Mouse (Mus musculus) mouse embryonic stem cell (cell line): ENCODE data around the gene Ptms.
"Not testable (repeated sequence)": the region's sequence is repeated elsewhere in the genome, so short reads cannot be mapped to it uniquely, and the experiment has no call there.

Source experiments
- in situ Hi-C, 2 experiments: fragments of 300-500 bp; cut with MboI; formaldehyde crosslinking; loops; 1 replicate in 1 of 2; 3 replicates in 1 of 2; pipeline ENCODE4 v1.14.3; 2019 to 2020; ENCODE audit warnings: low sequenced_read_pairs in 2 of 2, low pct_unique_long_range_greater_than_20kb in 1 of 2, mixed read lengths in 1 of 2; ENCODE audit not compliant: unreplicated experiment in 1 of 2

The Ptms gene

GRCm38 (mm10) chr6:124913214-124913613 is 6.7 kb downstream of the Ptms start:
- in situ Hi-C loops: no loop called here

- in situ Hi-C loops: no loop called here
Observed at GRCm38 (mm10) chr6:124911533-124912218, 8.2 kb downstream of the Ptms start, which contains the start of gene Lag3. Lag3 (minus strand) TSS chr6:124911705.

GRCm38 (mm10) chr6:124910032-124910431 is 9.9 kb downstream of the Ptms start:
- in situ Hi-C loops: no loop called here

GRCm38 (mm10) chr6:124907767-124908166 is 12.1 kb downstream of the Ptms start:
- in situ Hi-C loops: no loop called here

GRCm38 (mm10) chr6:124904991-124905860 is 14.7 kb downstream of the Ptms start:
- in situ Hi-C loops: no loop called here

- in situ Hi-C loops: no loop called here
Observed at GRCm38 (mm10) chr6:124904161-124904981, 15.5 kb downstream of the Ptms start.

GRCm38 (mm10) chr6:124903580-124904151 is 16.2 kb downstream of the Ptms start:
- in situ Hi-C loops: no loop called here

- in situ Hi-C loops: no loop called here
Observed at GRCm38 (mm10) chr6:124901851-124902250, 18.1 kb downstream of the Ptms start.

GRCm38 (mm10) chr6:124900801-124901480 is 19.0 kb downstream of the Ptms start:
- in situ Hi-C loops: no loop called here

GRCm38 (mm10) chr6:124900056-124900800 is 19.7 kb downstream of the Ptms start:
- in situ Hi-C loops: no loop called here

GRCm38 (mm10) chr6:124898359-124898758 is 21.5 kb downstream of the Ptms start:
- in situ Hi-C loops: no loop called here

- in situ Hi-C loops: not testable (repeated sequence)
Observed at GRCm38 (mm10) chr6:124894113-124894512, 25.8 kb downstream of the Ptms start.

GRCm38 (mm10) chr6:124890997-124891396 is 28.9 kb downstream of the Ptms start:
- in situ Hi-C loops: no loop called here

- in situ Hi-C loops: no loop called here
Observed at GRCm38 (mm10) chr6:124888555-124889125, 31.3 kb downstream of the Ptms start.

GRCm38 (mm10) chr6:124887986-124888385 is 31.9 kb downstream of the Ptms start, which contains the start of gene Cd4:
Cd4 (minus strand) TSS chr6:124888221.
- in situ Hi-C loops: no loop called here

GRCm38 (mm10) chr6:124885956-124886381 is 33.9 kb downstream of the Ptms start:
- in situ Hi-C loops: no loop called here
